Mouse (Mus musculus) G1E-ER4 (cell line): ENCODE results near the gene Aldh9a1. TPM values are rescaled to one million over a fixed set of nuclear protein-coding genes. Genes with fewer than 3 reads are reported as not detected.

Experiments used
- GATA1 ChIP-seq: IDR thresholded peaks from one replicate; pipeline ENCODE4 v1.8.0; 2012; ENCODE audit warnings: low read length, inconsistent platforms
- polyA plus RNA-seq: library from polyadenylated mRNA; stranded (reverse); fragments of >175 nt; gene quantifications from 2 replicates; pipeline ENCODE4 v1.2.3, GENCODE M21; 2012

Gene Aldh9a1
- polyA plus RNA-seq: 39.9 and 56.7 TPM in 2 replicates

GRCm38 (mm10) chr1:167349815-167350596 lies at the start of gene Aldh9a1:
Aldh9a1 (plus strand) TSS chr1:167349991.
- TF ChIP-seq GATA1: no peak

- no peak for TF ChIP-seq GATA1
Measured at GRCm38 (mm10) chr1:167300122-167300521, 49.7 kb upstream of the Aldh9a1 start.

- no peak for TF ChIP-seq GATA1
Measured at GRCm38 (mm10) chr1:167305501-167306137, 44.2 kb upstream of the Aldh9a1 start.

GRCm38 (mm10) chr1:167306451-167307240 lies 43.1 kb upstream of the Aldh9a1 start:
- TF ChIP-seq GATA1: no peak

GRCm38 (mm10) chr1:167307674-167308073 lies 42.1 kb upstream of the Aldh9a1 start:
- no peak for TF ChIP-seq GATA1

GRCm38 (mm10) chr1:167308261-167309054 lies 41.3 kb upstream of the Aldh9a1 start, which contains the start of gene Tmco1:
Tmco1 (plus strand) TSS chr1:167308378.
- TF ChIP-seq GATA1: no peak

DNA sequence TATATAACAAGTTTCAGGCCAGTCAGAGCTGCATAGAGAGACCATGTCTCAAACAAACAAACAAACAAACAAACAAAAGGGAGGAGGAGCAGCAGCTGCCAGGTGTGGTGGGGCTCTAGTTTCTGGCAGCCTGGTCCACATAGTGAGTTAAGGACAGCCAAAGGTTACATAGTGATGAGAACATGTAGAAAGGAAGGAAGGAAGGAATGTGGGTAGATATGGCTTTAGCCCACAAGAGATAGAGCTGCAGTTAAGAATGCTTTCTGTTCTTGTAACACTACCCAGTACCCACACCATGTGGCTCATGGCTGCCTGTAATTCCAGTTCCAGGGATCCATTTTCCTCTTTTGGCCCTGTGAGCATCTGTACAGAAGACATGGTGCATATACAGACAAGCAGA lies 37.4 kb upstream of the Aldh9a1 start:
- TF ChIP-seq GATA1: no peak

GRCm38 (mm10) chr1:167313220-167313619 lies 36.6 kb upstream of the Aldh9a1 start:
- no peak for TF ChIP-seq GATA1

- TF ChIP-seq GATA1: no peak
Measured at GRCm38 (mm10) chr1:167321691-167322090, 28.1 kb upstream of the Aldh9a1 start.

DNA sequence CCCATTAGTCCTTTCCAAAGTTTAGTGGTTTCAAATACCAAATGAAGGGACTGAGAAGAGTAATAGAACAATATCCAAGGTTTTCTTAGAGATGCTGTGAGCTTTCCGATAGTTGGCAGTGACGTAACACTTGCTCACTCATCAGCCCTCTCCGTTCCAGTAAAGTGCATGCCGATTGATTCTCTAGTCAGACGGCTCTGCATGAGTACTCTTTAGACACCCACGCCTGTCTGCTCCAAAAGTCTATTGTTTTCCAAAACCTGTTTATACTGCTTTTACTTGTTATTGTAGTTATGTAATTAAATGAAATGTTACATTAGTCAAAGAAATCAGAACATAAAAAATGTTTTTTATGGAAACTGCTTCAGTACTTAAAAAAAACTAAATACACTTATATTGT lies 21.0 kb upstream of the Aldh9a1 start:
- TF ChIP-seq GATA1: no peak

DNA sequence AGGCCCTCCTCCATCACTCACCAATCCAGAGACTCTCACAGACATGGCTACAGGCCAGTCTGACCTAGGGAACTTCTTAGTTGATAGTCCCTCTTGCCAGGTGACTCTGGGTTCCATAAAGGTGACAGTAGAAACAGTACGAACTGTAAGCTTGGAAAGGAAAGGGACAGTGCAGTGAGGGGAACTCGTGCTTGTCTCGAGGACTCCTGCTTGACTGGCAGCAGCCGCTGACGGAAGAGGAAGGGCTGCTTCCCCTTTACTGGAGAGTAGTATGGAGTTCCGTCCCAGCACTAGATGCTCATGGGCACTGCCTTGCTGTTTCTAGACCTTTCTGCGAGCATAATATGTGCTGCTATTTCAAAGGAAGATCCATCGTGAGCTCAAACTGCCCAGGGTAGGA lies 18.7 kb upstream of the Aldh9a1 start:
- no peak for TF ChIP-seq GATA1

DNA sequence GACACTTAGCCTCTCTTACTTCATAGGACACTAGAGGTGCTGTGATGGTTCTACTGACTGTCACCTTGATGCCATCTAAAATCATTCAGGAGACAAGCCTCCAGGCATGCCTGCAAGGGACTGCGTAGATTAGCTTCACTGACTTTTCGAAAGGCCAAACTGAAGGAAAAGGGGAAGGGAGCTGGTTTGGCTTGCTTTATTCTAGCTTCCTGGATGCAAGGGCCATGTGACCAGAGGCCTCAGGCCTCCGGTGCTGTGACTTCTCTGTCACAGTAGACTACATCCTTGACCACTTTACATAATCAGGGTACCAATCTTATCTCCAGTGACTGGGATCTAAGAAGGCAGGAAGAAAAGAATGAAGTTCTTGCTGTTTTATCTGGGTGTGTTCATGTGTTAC lies 13.4 kb upstream of the Aldh9a1 start:
- TF ChIP-seq GATA1: no peak

DNA sequence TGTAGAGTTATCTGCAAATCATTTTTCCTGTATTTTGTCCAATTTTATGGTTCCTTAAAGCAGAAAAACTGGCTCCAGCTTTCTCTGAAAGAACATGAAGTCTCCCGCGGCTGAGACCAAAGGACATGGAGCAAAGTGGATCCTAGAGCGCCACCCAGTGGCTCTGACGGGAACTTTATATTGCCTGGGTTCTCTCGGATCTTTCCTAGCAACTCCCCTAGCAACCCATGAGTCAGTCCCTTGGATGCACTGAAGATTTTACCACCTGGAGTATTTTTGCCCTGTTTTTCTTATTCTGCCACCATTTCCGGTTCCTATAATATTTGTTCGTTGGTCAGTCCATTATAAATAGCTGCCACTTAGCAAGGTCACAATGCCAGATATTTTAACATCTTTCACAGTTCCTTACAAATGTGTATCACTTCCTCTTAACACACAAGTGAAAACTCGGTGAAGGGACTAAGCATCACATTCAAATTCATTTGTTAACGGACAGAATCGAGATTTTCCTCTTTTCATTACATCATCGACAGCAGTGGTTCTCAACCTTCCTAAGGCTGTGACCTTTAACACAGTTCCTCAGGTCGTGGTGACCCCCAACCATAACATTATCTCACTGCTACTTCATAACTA lies 12.2 kb upstream of the Aldh9a1 start:
- no peak for TF ChIP-seq GATA1

DNA sequence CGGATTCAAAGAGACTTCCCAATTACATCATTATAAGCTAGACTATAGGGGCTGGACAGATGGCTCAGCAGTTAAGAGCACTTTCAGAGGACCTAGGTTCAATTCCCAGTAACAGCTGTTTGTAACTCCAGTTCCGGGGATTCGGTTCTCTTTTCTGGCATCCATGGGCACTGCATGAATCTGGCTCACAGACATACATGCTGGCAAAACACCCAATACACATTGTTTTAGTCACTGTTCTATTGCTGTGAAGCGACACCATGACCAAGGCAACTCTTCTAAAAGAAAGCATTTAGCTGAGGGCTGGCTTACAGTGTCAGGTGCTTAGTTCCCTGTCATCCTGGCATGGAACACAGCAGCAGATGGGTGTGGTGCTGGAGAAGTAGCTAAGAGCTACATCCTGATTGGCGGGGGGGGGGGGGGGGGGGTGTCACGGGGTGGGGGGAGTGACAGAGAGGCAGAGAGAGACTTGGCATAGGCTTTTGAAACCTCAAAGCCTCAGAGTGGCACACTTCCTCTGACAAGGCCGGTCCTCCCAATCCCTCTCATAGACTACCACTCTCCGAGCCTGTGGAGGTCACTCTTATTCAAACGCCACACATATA lies 10.5 kb upstream of the Aldh9a1 start:
- no peak for TF ChIP-seq GATA1
